15 mouse cellular contexts compared by ENCODE assay signal in the genomic region with DNA sequence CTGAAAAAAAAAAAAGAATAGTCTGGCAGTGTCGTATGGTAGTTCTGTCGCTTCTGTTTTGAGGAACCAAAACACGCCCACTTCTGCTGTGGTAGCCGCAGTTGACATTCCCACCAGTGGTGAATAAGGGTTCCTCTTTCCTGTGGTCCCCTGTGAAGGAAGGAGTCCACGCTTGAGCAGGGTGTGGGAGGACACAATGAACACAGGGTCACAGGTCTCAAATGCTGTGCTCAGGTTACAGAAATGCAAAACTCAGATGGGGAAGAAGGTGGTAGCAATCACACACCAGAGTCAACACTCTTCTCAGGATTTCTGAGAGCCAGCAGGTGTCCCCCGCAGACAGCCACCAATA. TPM values are rescaled to one million over a fixed set of nuclear protein-coding genes. Genes with fewer than 3 reads are reported as not detected.
DNase-seq lines count a peak whose midpoint lies in the region; ATAC-seq lines count a peak whose summit lies in the region.
"Had no signal": no experiment of that assay in that cellular context is flagged by ENCODE, and none has a peak within 500 bp of the region (broad histone marks: within the 10 kb centered on the region; RNA-seq: fewer than 3 reads in every experiment).

No protein-coding gene starts in this region.

- H3K9ac ChIP-seq in liver, embryonic 11.5 days (ENCODE audit: low read depth, low read length), result no peak overlapping the region
- H3K9ac ChIP-seq: limb, embryonic 12.5 days had no signal

- no peaks in the 10 kb centered on the region for H3K27me3 ChIP-seq in liver, embryonic 11.5 days (replicated peaks; ENCODE audit: control insufficient read depth, insufficient read depth, low read length)
- no peaks in the 10 kb centered on the region for H3K27me3 ChIP-seq in forebrain, embryonic 10.5 days (ENCODE audit: poor library complexity, severe bottlenecking)
- H3K27me3 ChIP-seq: limb, embryonic 12.5 days; Patski had no signal

- H3K9me3 ChIP-seq in liver, embryonic 11.5 days (ENCODE audit: control insufficient read depth, low read length), result no peaks in the 10 kb centered on the region
- no peaks in the 10 kb centered on the region for H3K9me3 ChIP-seq in forebrain, embryonic 10.5 days
- H3K9me3 ChIP-seq: limb, embryonic 12.5 days had no signal

- H3K4me3 ChIP-seq in liver, embryonic 11.5 days (ENCODE audit: low read depth, low read length), result no peak overlapping the region
- no peak overlapping the region for H3K4me3 ChIP-seq in forebrain, embryonic 10.5 days
- H3K4me3 ChIP-seq: limb, embryonic 12.5 days had no signal

- DNase-seq in liver, result peak; percentile 18
- DNase-seq in liver, embryonic 11.5 days (ENCODE audit: low spot score), result no peak
- peak; percentile 27 for DNase-seq in brain, adult 2 months (ENCODE audit: low read depth, low spot score)
- peak; percentile 78 for DNase-seq in lung, postnatal 36 days
- DNase-seq in spleen, postnatal 36 days (ENCODE audit: low spot score in 2 of 2), result peak; percentile 86 to 88
- DNase-seq in forebrain, embryonic 10.5 days (ENCODE audit: extremely low spot score, low spot score), result no peak
- no peak for DNase-seq in embryo, embryonic 10.5 days (ENCODE audit: low spot score)
- DNase-seq: kidney, postnatal 25 days; thymus, adult 18-20 months had no signal

- ATAC-seq in liver, embryonic 11.5 days (replicated peaks; ENCODE audit: low FRiP score), result no peak
- ATAC-seq: forebrain, embryonic 14.5 days; midbrain, embryonic 16.5 days; Patski had no signal

- WGBS in liver, embryonic 11.5 days, result 47% methylated on average over 6 of the region's 6 CpGs
- 86% methylated on average over 6 of the region's 6 CpGs for WGBS in forebrain, embryonic 10.5 days

- H3K4me2 ChIP-seq in liver, embryonic 11.5 days, result no peak overlapping the region
- H3K4me2 ChIP-seq: limb, embryonic 12.5 days had no signal

- no peaks in the 10 kb centered on the region for H3K36me3 ChIP-seq in liver, embryonic 11.5 days (ENCODE audit: control insufficient read depth, insufficient read depth, low read length)
- H3K36me3 ChIP-seq in forebrain, embryonic 10.5 days (replicated peaks), result no peaks in the 10 kb centered on the region
- H3K36me3 ChIP-seq: limb, embryonic 12.5 days had no signal

- no peak overlapping the region for H3K27ac ChIP-seq in liver, embryonic 11.5 days (ENCODE audit: low read depth, low read length)
- no peak overlapping the region for H3K27ac ChIP-seq in forebrain, embryonic 10.5 days
- H3K27ac ChIP-seq: limb, embryonic 12.5 days had no signal

- no peaks in the 10 kb centered on the region; the same call in 1 of the 2 replicates for H3K4me1 ChIP-seq in liver, embryonic 11.5 days (replicated peaks; ENCODE audit: control insufficient read depth, insufficient read depth, low read length)
- H3K4me1 ChIP-seq in forebrain, embryonic 10.5 days, result no peaks in the 10 kb centered on the region
- H3K4me1 ChIP-seq: limb, embryonic 12.5 days had no signal

RNA-seq across cellular contexts. Expression of a gene that starts 3.5 kb away (rescaled TPM):
- not detected in 2 replicates for polyA plus RNA-seq in liver, embryonic 11.5 days (2014; fragmentation: Nextera tagmentation; extraction: Ambion mirVana)
- not detected in 2 replicates for polyA plus RNA-seq in forebrain, embryonic 10.5 days (2016; fragmentation: Nextera tagmentation; extraction: Ambion mirVana)
- polyA plus RNA-seq: brain, embryonic 14.5 days; forebrain, embryonic 14.5 days; heart, embryonic 16.5 days; limb, embryonic 12.5 days; midbrain, embryonic 16.5 days; Patski had no signal

RNA-seq across cellular contexts. Expression of a gene that starts 29.8 kb away (rescaled TPM):
- polyA plus RNA-seq in liver, embryonic 11.5 days (2014; fragmentation: Nextera tagmentation; extraction: Ambion mirVana), result 5.5 and 5.8 TPM in 2 replicates
- polyA plus RNA-seq in forebrain, embryonic 10.5 days (2016; fragmentation: Nextera tagmentation; extraction: Ambion mirVana), result 0.21 and 0.46 TPM in 2 replicates

RNA-seq across cellular contexts. Expression of a gene that starts 49.1 kb away (rescaled TPM):
- polyA plus RNA-seq in liver, embryonic 11.5 days (2014; fragmentation: Nextera tagmentation; extraction: Ambion mirVana), result 2.0 and 2.9 TPM in 2 replicates
- polyA plus RNA-seq in forebrain, embryonic 10.5 days (2016; fragmentation: Nextera tagmentation; extraction: Ambion mirVana), result 1.1 and 1.4 TPM in 2 replicates

RNA-seq across cellular contexts. Expression of a gene that starts 57.1 kb away (rescaled TPM):
- polyA plus RNA-seq in liver, embryonic 11.5 days (2014; fragmentation: Nextera tagmentation; extraction: Ambion mirVana), result 13.9 and 15.9 TPM in 2 replicates
- 7.2 and 7.8 TPM in 2 replicates for polyA plus RNA-seq in forebrain, embryonic 10.5 days (2016; fragmentation: Nextera tagmentation; extraction: Ambion mirVana)

Comparison
In these comparisons a context has a peak if more than half of its experiments do, and no peak if none do; other contexts are left out.
1. DNase-seq: peak in liver (single experiment), brain, adult 2 months (single experiment), lung, postnatal 36 days (single experiment) and spleen, postnatal 36 days (2 of 2); none in liver, embryonic 11.5 days (single experiment), forebrain, embryonic 10.5 days (single experiment) and embryo, embryonic 10.5 days (single experiment).